Comparison of ENCODE assay signal across 14 mouse cellular contexts in the genomic region with DNA sequence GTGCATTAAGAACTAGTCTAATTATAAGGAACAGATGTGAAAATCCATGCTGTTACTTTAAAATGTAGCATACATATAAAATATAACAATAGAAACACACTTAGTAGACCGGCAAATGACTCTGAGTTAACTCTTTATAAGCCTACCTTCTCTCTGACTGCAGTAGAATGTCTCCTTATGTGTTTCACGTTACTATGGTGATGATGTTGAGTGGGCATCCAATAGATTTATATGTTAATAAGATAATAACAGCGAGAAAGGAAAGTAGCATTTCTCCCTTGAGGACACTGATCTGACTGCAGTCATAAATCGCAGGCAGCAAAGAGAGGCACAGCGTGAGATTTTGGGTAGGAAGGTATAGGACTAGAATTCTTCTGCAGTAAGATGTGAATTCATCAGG.
"Had no signal": no experiment of that assay in that cellular context is flagged by ENCODE, and none has a peak within 500 bp of the region (broad histone marks: within the 10 kb centered on the region; RNA-seq: fewer than 3 reads in every experiment).

No protein-coding gene starts in this region.

- H3K4me1 ChIP-seq: limb, embryonic 10.5 days; liver, embryonic 15.5 days had no signal

- H3K4me2 ChIP-seq: liver, embryonic 11.5 days; liver, embryonic 15.5 days; lung, embryonic 15.5 days; midbrain, embryonic 12.5 days had no signal

- DNase-seq: kidney, adult 8-10 months; kidney, postnatal 25 days; lung, postnatal 14 days; right cerebral cortex, adult 18-20 months; right cerebral cortex, postnatal 25 days; thymus, postnatal 36 days had no signal

- H3K27ac ChIP-seq: left cerebral cortex, adult 2 months; limb, embryonic 10.5 days; liver, embryonic 15.5 days; macrophage; midbrain, embryonic 12.5 days had no signal

- H3K9ac ChIP-seq: liver, embryonic 15.5 days; lung, embryonic 15.5 days; midbrain, embryonic 12.5 days had no signal

- H3K9me3 ChIP-seq: limb, embryonic 10.5 days; liver, embryonic 15.5 days; lung, embryonic 15.5 days; midbrain, embryonic 12.5 days had no signal

- H3K4me3 ChIP-seq: left cerebral cortex, adult 2 months; limb, embryonic 10.5 days; liver, embryonic 15.5 days; lung, embryonic 15.5 days; megakaryocyte, embryonic 14.5 days; midbrain, embryonic 12.5 days had no signal

- H3K27me3 ChIP-seq: liver, embryonic 15.5 days; lung, embryonic 15.5 days; megakaryocyte, embryonic 14.5 days; midbrain, embryonic 12.5 days had no signal

- H3K36me3 ChIP-seq: limb, embryonic 10.5 days; liver, embryonic 15.5 days; lung, embryonic 15.5 days; midbrain, embryonic 12.5 days had no signal
